Mouse (Mus musculus): ENCODE results near the gene Gtsf1l. TPM values are rescaled to one million over a fixed set of nuclear protein-coding genes. Genes with fewer than 3 reads are reported as not detected.
A peak's percentile ranks its signal among the peaks of the same experiment; 100 is the strongest.

Gtsf1l gene
- polyA plus RNA-seq, 1 experiment from 2014 or later = 0.16 TPM

GRCm38 (mm10) chr2:163052826-163053225 is 34.8 kb downstream of the Gtsf1l start:
- ATAC-seq (ENCODE audit: low FRiP score, low TSS enrichment) = no peak
- H3K4me1 ChIP-seq (replicated peaks; ENCODE audit: control insufficient read depth, insufficient read depth) = peaks cover 4% of the 10 kb centered on the region
- H3K9me3 ChIP-seq (ENCODE audit: control insufficient read depth, low read length) = no peaks in the 10 kb centered on the region
- no peak overlapping the region for H3K4me3 ChIP-seq (ENCODE audit: low read depth, low read length)
- WGBS = 71% methylated on average over 4 of the region's 4 CpGs
- H3K9ac ChIP-seq (ENCODE audit: low read length) = no peak overlapping the region
- TF ChIP-seq CTCF (IDR thresholded peaks at IDR 0.05; ENCODE audit: low read depth) (no peak), EP300 (optimal IDR thresholded peaks at IDR 0.05) (no peak)
- no peaks in the 10 kb centered on the region for H3K27me3 ChIP-seq (ENCODE audit: control insufficient read depth, insufficient read depth, low read length)
- H3K36me3 ChIP-seq (ENCODE audit: control insufficient read depth, insufficient read depth, low read length) = no peaks in the 10 kb centered on the region
- H3K4me2 ChIP-seq (replicated peaks; ENCODE audit: low read depth) = no peak overlapping the region
- DNase-seq (ENCODE audit: low spot score) = no peak
- H3K27ac ChIP-seq (replicated peaks) = no peak overlapping the region

- 31% methylated on average over 4 of the region's 4 CpGs for WGBS
- no peak for ATAC-seq (ENCODE audit: low FRiP score, low TSS enrichment)
Measured at GRCm38 (mm10) chr2:163052101-163052500, 35.6 kb downstream of the Gtsf1l start.

DNA sequence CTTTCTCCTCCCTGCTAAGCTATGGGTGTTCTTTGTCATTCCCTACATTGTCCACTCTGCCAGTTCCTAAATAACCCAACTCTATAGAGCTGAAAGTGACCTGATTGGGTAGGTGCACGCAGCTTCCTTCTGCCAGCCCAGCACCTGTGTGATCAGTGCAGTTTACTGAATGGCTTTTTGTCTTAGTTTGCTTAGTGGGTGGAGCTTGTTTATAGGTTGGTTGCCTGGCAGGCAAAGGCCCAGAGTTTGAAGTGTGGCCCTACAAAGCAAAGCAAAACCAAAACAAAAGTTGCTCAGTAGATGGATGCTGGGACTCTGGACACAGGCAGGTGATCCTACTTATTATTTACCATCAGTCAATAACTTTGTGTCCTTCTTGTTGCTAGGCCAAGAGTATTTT is 36.0 kb downstream of the Gtsf1l start:
- Histone ChIP-seq H3K4me3 (ENCODE audit: low read depth, low read length) (no peak overlapping the region), H3K36me3 (ENCODE audit: control insufficient read depth, insufficient read depth, low read length) (no peaks in the 10 kb centered on the region), H3K9me3 (ENCODE audit: control insufficient read depth, low read length) (no peaks in the 10 kb centered on the region), H3K4me2 (replicated peaks; ENCODE audit: low read depth) (no peak overlapping the region), H3K9ac (ENCODE audit: low read length) (no peak overlapping the region), H3K27me3 (ENCODE audit: control insufficient read depth, insufficient read depth, low read length) (no peaks in the 10 kb centered on the region), H3K4me1 (replicated peaks; ENCODE audit: control insufficient read depth, insufficient read depth) (peaks cover 4% of the 10 kb centered on the region), H3K27ac (replicated peaks) (no peak overlapping the region)
- no peak for TF ChIP-seq EP300 (optimal IDR thresholded peaks at IDR 0.05)
- no peak for TF ChIP-seq CTCF (IDR thresholded peaks at IDR 0.05; ENCODE audit: low read depth)
- 50% methylated on average over 1 of the region's 1 CpGs for WGBS
- ATAC-seq (ENCODE audit: low FRiP score, low TSS enrichment) (peak; percentile 55), DNase-seq (ENCODE audit: low spot score) (peak; percentile 57)

More at GRCm38 (mm10) chr2:163052101-163052500, 35.6 kb downstream of the Gtsf1l start:
- Histone ChIP-seq H3K4me1 (replicated peaks; ENCODE audit: control insufficient read depth, insufficient read depth) (peaks cover 4% of the 10 kb centered on the region), H3K9me3 (ENCODE audit: control insufficient read depth, low read length) (no peaks in the 10 kb centered on the region), H3K4me2 (replicated peaks; ENCODE audit: low read depth) (no peak overlapping the region), H3K4me3 (ENCODE audit: low read depth, low read length) (no peak overlapping the region), H3K27me3 (ENCODE audit: control insufficient read depth, insufficient read depth, low read length) (no peaks in the 10 kb centered on the region), H3K9ac (ENCODE audit: low read length) (no peak overlapping the region), H3K36me3 (ENCODE audit: control insufficient read depth, insufficient read depth, low read length) (no peaks in the 10 kb centered on the region), H3K27ac (replicated peaks) (no peak overlapping the region; the same call in 1 of the 2 replicates)
- DNase-seq (ENCODE audit: low spot score) = no peak
- TF ChIP-seq CTCF (IDR thresholded peaks at IDR 0.05; ENCODE audit: low read depth) (no peak), EP300 (optimal IDR thresholded peaks at IDR 0.05) (no peak)

DNA sequence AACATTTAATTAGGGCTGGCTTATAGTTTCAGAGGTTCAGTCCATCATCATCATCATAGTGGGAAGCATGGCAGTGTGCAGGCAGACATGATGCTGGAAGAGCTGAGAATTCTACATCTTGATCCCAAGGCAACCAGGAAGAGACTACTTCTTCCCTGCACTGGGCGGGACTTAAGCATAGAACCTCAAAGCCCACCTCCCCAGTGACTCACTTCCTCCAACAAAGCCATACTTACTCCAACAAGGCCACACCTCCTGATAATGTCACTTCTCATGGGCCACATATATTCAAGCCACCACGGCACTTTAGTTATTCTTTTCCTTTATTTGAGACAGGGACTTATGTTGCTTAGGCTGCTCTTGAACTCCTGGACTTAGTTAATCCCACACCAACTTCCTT is 38.5 kb downstream of the Gtsf1l start:
- H3K36me3 ChIP-seq (ENCODE audit: control insufficient read depth, insufficient read depth, low read length) = peaks cover 13% of the 10 kb centered on the region
- WGBS = 84% methylated on average over 2 of the region's 2 CpGs
- TF ChIP-seq EP300 (optimal IDR thresholded peaks at IDR 0.05) = no peak
- no peak for TF ChIP-seq CTCF (IDR thresholded peaks at IDR 0.05; ENCODE audit: low read depth)
- no peaks in the 10 kb centered on the region for H3K9me3 ChIP-seq (ENCODE audit: control insufficient read depth, low read length)
- no peaks in the 10 kb centered on the region for H3K4me1 ChIP-seq (replicated peaks; ENCODE audit: control insufficient read depth, insufficient read depth)
- no peak overlapping the region for H3K4me2 ChIP-seq (replicated peaks; ENCODE audit: low read depth)
- no peak overlapping the region for H3K27ac ChIP-seq (replicated peaks)
- H3K9ac ChIP-seq (ENCODE audit: low read length) = no peak overlapping the region
- no peak overlapping the region for H3K4me3 ChIP-seq (ENCODE audit: low read depth, low read length)
- no peak for ATAC-seq (ENCODE audit: low FRiP score, low TSS enrichment)
- H3K27me3 ChIP-seq (ENCODE audit: control insufficient read depth, insufficient read depth, low read length) = no peaks in the 10 kb centered on the region
- DNase-seq (ENCODE audit: low spot score) = no peak

- peak; percentile 81 for DNase-seq (ENCODE audit: low spot score)
- no peak overlapping the region for H3K27ac ChIP-seq (replicated peaks)
- peak overlapping the region; percentile 48 for H3K4me2 ChIP-seq (replicated peaks; ENCODE audit: low read depth)
- ATAC-seq (ENCODE audit: low FRiP score, low TSS enrichment) = peak; percentile 39; the same call in 1 of the 2 replicates
- H3K9ac ChIP-seq (ENCODE audit: low read length) = no peak overlapping the region
- WGBS = 5% methylated on average over 10 of the region's 10 CpGs
- H3K36me3 ChIP-seq (ENCODE audit: control insufficient read depth, insufficient read depth, low read length) = peaks cover 18% of the 10 kb centered on the region
- no peaks in the 10 kb centered on the region for H3K9me3 ChIP-seq (ENCODE audit: control insufficient read depth, low read length)
- no peak for TF ChIP-seq EP300 (optimal IDR thresholded peaks at IDR 0.05)
- TF ChIP-seq CTCF (IDR thresholded peaks at IDR 0.05; ENCODE audit: low read depth) = peak; percentile 91
- no peak overlapping the region for H3K4me3 ChIP-seq (ENCODE audit: low read depth, low read length)
- no peaks in the 10 kb centered on the region for H3K4me1 ChIP-seq (replicated peaks; ENCODE audit: control insufficient read depth, insufficient read depth)
- no peaks in the 10 kb centered on the region for H3K27me3 ChIP-seq (ENCODE audit: control insufficient read depth, insufficient read depth, low read length)
Measured at GRCm38 (mm10) chr2:163048125-163048524, 39.5 kb downstream of the Gtsf1l start.

GRCm38 (mm10) chr2:163039940-163040339 is 47.7 kb downstream of the Gtsf1l start:
- ATAC-seq (ENCODE audit: low FRiP score, low TSS enrichment) = no peak

More at GRCm38 (mm10) chr2:163039940-163040339, 47.7 kb downstream of the Gtsf1l start:
- Histone ChIP-seq H3K4me3 (ENCODE audit: low read depth, low read length) (no peak overlapping the region), H3K27me3 (ENCODE audit: control insufficient read depth, insufficient read depth, low read length) (no peaks in the 10 kb centered on the region), H3K9me3 (ENCODE audit: control insufficient read depth, low read length) (no peaks in the 10 kb centered on the region), H3K36me3 (ENCODE audit: control insufficient read depth, insufficient read depth, low read length) (peaks cover 32% of the 10 kb centered on the region), H3K27ac (replicated peaks) (no peak overlapping the region), H3K9ac (ENCODE audit: low read length) (no peak overlapping the region), H3K4me1 (replicated peaks; ENCODE audit: control insufficient read depth, insufficient read depth) (no peaks in the 10 kb centered on the region), H3K4me2 (replicated peaks; ENCODE audit: low read depth) (no peak overlapping the region)
- DNase-seq (ENCODE audit: low spot score) = no peak
- WGBS = 87% methylated on average over 7 of the region's 7 CpGs
- TF ChIP-seq EP300 (optimal IDR thresholded peaks at IDR 0.05) (no peak), CTCF (IDR thresholded peaks at IDR 0.05; ENCODE audit: low read depth) (no peak)

Small RNA genes lying within 50 kb of the gene (microRNA-seq; reads per million reads assigned to microRNA genes)
- not detected for gene Gm22174
- not detected for gene Mir7003

Other genes starting within 250 kb of the Gtsf1l start
- gene Srsf6, start 156.3 kb downstream of the Gtsf1l start, polyA plus RNA-seq (2015; fragmentation: Nextera tagmentation; extraction: Ambion mirVana) = 64.8 and 67.5 TPM in 2 replicates
- 0.02 and 0.24 TPM in 2 replicates for gene L3mbtl1, start 144.4 kb downstream of the Gtsf1l start, polyA plus RNA-seq (2015; fragmentation: Nextera tagmentation; extraction: Ambion mirVana)
- 2.6 and 3.3 TPM in 2 replicates for gene Sgk2, start 100.5 kb downstream of the Gtsf1l start, polyA plus RNA-seq (2015; fragmentation: Nextera tagmentation; extraction: Ambion mirVana)
- gene Ift52, start 70.5 kb downstream of the Gtsf1l start, polyA plus RNA-seq (2015; fragmentation: Nextera tagmentation; extraction: Ambion mirVana) = 32.3 and 34.3 TPM in 2 replicates
- 5.3 and 5.4 TPM in 2 replicates for gene Mybl2, start 33.2 kb downstream of the Gtsf1l start, polyA plus RNA-seq (2015; fragmentation: Nextera tagmentation; extraction: Ambion mirVana)
- 0.98 and 1.5 TPM in 2 replicates for gene Tox2, start 115.3 kb upstream of the Gtsf1l start, polyA plus RNA-seq (2015; fragmentation: Nextera tagmentation; extraction: Ambion mirVana)